Mouse (Mus musculus) layer of hippocampus, adult 9-10 months (tissue): Measurements from ENCODE around the gene Zfp994.
"Not testable (repeated sequence)": the region's sequence is repeated elsewhere in the genome, so short reads cannot be mapped to it uniquely, and the experiment has no call there.

ENCODE experiments used
- DNase-seq: peaks from one replicate; pipeline ENCODE4 v3.0.0; 2022; ENCODE audit warnings: low spot score

Zfp994 gene

GRCm38 (mm10) chr17:22225422-22226012 lies at the start of gene Zfp994:
TSS of gene Zfp994 (minus strand) at chr17:22225616.
- DNase-seq = peak; percentile 97

GRCm38 (mm10) chr17:22230701-22231100 lies 5.3 kb upstream of the Zfp994 start:
- not testable (repeated sequence) for DNase-seq

- DNase-seq = not testable (repeated sequence)
These were observed 401 bp downstream of the Zfp994 start for GRCm38 (mm10) chr17:22225015-22225414.

- DNase-seq = not testable (repeated sequence)
These were observed 59.6 kb downstream of the Zfp994 start, which contains the start of gene Zfp947 for GRCm38 (mm10) chr17:22165722-22166294. TSS of gene Zfp947 (minus strand) at chr17:22166190.

GRCm38 (mm10) chr17:22165304-22165703 lies 60.1 kb downstream of the Zfp994 start:
- DNase-seq = not testable (repeated sequence)

- not testable (repeated sequence) for DNase-seq
These were observed 71.5 kb downstream of the Zfp994 start for GRCm38 (mm10) chr17:22153951-22154350.
